Comparison of ENCODE assay signal across 12 mouse cellular contexts in genomic region chr5:108483006-108483405, GRCm38 (mm10). TPM values are rescaled to one million over a fixed set of nuclear protein-coding genes. Genes with fewer than 3 reads are reported as not detected.
"Had no signal": no experiment of that assay in that cellular context is flagged by ENCODE, and none has a peak within 500 bp of the region (broad histone marks: within the 10 kb centered on the region; RNA-seq: fewer than 3 reads in every experiment).

No protein-coding gene starts in this region.

- H3K4me3 ChIP-seq: limb, embryonic 12.5 days; neural tube, embryonic 12.5 days had no signal

- H3K9me3 ChIP-seq: limb, embryonic 12.5 days; neural tube, embryonic 12.5 days had no signal

- H3K4me1 ChIP-seq: limb, embryonic 12.5 days; neural tube, embryonic 12.5 days had no signal

- H3K9ac ChIP-seq: limb, embryonic 12.5 days; neural tube, embryonic 12.5 days had no signal

- H3K27ac ChIP-seq: kidney, postnatal 0 days; limb, embryonic 12.5 days; neural tube, embryonic 12.5 days had no signal

- H3K4me2 ChIP-seq: limb, embryonic 12.5 days; neural tube, embryonic 12.5 days had no signal

- H3K27me3 ChIP-seq: limb, embryonic 12.5 days; neural tube, embryonic 12.5 days had no signal

- DNase-seq: kidney, adult 11 months; kidney, adult 9 months; kidney, postnatal 36 days; layer of hippocampus, adult 9-11 months; layer of hippocampus, postnatal 36 days; lung, adult 18-20 months; midbrain, embryonic 14.5 days; thymus, adult 18-20 months; thymus, postnatal 14 days had no signal

RNA-seq across cellular contexts. Expression of gene Mfsd7a, which starts 34.3 kb away (rescaled TPM):
- polyA plus RNA-seq: midbrain, embryonic 14.5 days had no signal
